Mouse (Mus musculus) midbrain, embryonic 14.5 days (tissue): ENCODE measurements around the gene Sema5a. TPM values are rescaled to one million over a fixed set of nuclear protein-coding genes. Genes with fewer than 3 reads are reported as not detected.

ENCODE experiments used
- ATAC-seq: fragments of 200-750 bp; cut with Nextera tagmentation; 2 replicates; pipeline ENCODE4 v1.8.0; 2017; ENCODE audit warnings: moderate number of reproducible peaks, moderate library complexity; ENCODE audit not compliant: low FRiP score, low TSS enrichment
- DNase-seq: peaks from one replicate; pipeline ENCODE4 v3.0.0-alpha.2; 2015
- H3K27ac ChIP-seq: fragments of 300-500 bp; sonication (generic); replicated peaks from 2 replicates; pipeline ENCODE4 v1.5.1; 2014; ENCODE audit warnings: mild to moderate bottlenecking, low read depth, low read length, moderate library complexity
- H3K27me3 ChIP-seq: fragments of 300-500 bp; sonication (generic); 2 replicates; pipeline ENCODE4 v1.6.1; 2014; ENCODE audit warnings: low read length, control low read depth, mixed read lengths; ENCODE audit not compliant: control insufficient read depth, insufficient read depth
- H3K36me3 ChIP-seq: fragments of 300-500 bp; sonication (generic); 2 replicates; pipeline ENCODE4 v1.6.1; 2014; ENCODE audit warnings: low read length, control low read depth; ENCODE audit not compliant: control insufficient read depth, insufficient read depth
- H3K4me1 ChIP-seq: fragments of 300-500 bp; sonication (generic); 2 replicates; pipeline ENCODE4 v1.6.1; 2014; ENCODE audit warnings: mild to moderate bottlenecking, antibody characterized with exemption, low read length, control low read depth; ENCODE audit not compliant: control insufficient read depth, insufficient read depth
- H3K4me2 ChIP-seq: fragments of 300-500 bp; sonication (generic); 2 replicates; pipeline ENCODE4 v1.6.1; 2014; ENCODE audit warnings: mild to moderate bottlenecking, low read length, moderate library complexity
- H3K4me3 ChIP-seq: fragments of 300-500 bp; sonication (generic); replicated peaks from 2 replicates; pipeline ENCODE4 v1.5.1; 2014; ENCODE audit warnings: low read depth, low read length
- H3K9ac ChIP-seq: fragments of 300-500 bp; sonication (generic); replicated peaks from 2 replicates; pipeline ENCODE4 v1.6.1; 2014; ENCODE audit warnings: mild to moderate bottlenecking, low read length, moderate library complexity
- H3K9me3 ChIP-seq: fragments of 300-500 bp; sonication (generic); 2 replicates; pipeline ENCODE4 v1.6.1; 2016; ENCODE audit warnings: low read length, control low read depth, mixed read lengths; ENCODE audit not compliant: control insufficient read depth
- WGBS: fragments of 180-500 bp; shearing (Covaris S2); extraction: QIAGEN DNeasy Blood & Tissue Kit; methylation state at CpG from one replicate; pipeline ENCODE4 v1.1.7; 2014; 5-methylcytosine and 5-hydroxymethylcytosine counted together
- polyA plus RNA-seq: library from polyadenylated mRNA; unstranded; fragments of >200 nt; fragmentation: Nextera tagmentation; extraction: Ambion mirVana; gene quantifications from 2 replicates; pipeline ENCODE4 v1.2.1, GENCODE M21; 2014

Gene Sema5a
- polyA plus RNA-seq, 1 experiment from 2014 or later: 6.1 TPM

DNA sequence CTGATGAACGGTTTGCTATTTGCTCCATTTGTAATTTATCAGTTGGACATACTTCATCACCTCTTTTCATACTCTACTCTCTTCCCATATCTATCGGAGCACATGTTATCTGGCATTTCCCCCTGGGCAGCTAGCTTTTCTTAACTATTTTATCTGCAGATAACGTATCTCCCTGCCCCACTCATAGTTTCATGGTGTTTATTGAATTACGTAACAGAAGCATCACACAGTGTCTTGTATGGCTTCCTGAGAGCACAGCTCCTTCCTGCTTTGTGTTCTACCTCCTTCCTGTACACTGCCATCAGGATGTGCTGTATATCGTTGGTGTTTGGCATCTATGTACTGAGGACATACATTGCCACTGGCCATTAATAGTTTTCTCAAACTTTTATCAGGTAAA lies 98.9 kb downstream of the Sema5a start:
- H3K9me3 ChIP-seq: no peaks in the 10 kb centered on the region
- H3K9ac ChIP-seq: no peak overlapping the region
- WGBS: 93% methylated on average over 5 of the region's 5 CpGs
- H3K4me3 ChIP-seq: no peak overlapping the region
- H3K27ac ChIP-seq: no peak overlapping the region
- no peaks in the 10 kb centered on the region for H3K27me3 ChIP-seq
- H3K4me1 ChIP-seq: no peaks in the 10 kb centered on the region
- no peak overlapping the region for H3K4me2 ChIP-seq
- DNase-seq (no peak), ATAC-seq (no peak)
- no peaks in the 10 kb centered on the region for H3K36me3 ChIP-seq

DNA sequence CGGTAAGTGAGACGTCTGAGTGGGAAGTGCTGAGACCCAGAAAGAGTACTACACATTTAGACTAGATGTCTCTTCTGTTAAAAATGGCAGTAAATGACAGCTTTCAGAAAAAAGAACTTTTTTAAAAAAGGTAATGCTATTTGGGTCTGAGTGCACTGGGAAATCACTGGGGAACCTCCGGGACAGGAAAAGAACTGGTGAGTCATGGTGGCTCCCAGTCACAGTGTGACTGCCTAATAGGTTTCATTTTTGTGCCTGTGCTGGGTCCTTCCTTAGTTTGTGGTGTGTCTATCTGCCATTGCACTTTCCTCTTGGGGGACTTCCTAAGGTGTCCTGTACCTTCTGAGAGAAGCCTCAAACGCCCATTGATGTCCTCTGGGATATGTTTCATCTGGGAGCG lies 102.7 kb downstream of the Sema5a start:
- H3K27ac ChIP-seq: no peak overlapping the region
- H3K4me1 ChIP-seq: no peaks in the 10 kb centered on the region
- no peak for ATAC-seq
- WGBS: 87% methylated on average over 5 of the region's 5 CpGs
- no peak overlapping the region for H3K4me2 ChIP-seq
- H3K9ac ChIP-seq: no peak overlapping the region
- no peak overlapping the region for H3K4me3 ChIP-seq
- no peaks in the 10 kb centered on the region for H3K36me3 ChIP-seq
- H3K9me3 ChIP-seq: no peaks in the 10 kb centered on the region
- no peaks in the 10 kb centered on the region for H3K27me3 ChIP-seq
- DNase-seq: no peak

DNA sequence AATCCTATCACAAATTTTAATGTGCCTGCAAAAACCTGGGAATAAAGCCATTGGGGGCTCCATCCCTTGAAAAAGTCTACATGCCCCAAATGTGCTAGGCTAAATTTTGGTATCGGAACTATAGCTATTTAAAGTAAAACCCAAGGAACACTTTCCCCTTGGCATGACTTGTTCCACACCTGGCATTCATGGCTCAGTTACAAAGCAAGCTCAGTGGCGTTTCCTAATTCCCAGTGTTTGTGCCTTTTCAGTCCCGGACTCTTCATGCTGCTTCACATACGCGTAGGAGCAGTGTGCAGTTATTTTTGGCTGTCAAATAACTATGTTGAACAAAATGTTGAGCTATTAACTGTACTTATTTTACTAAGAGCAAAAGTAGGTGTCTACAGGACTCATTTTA lies 104.7 kb downstream of the Sema5a start:
- Histone ChIP-seq H3K4me1 (peaks cover 5% of the 10 kb centered on the region; the same call in 1 of the 2 replicates), H3K4me2 (no peak overlapping the region), H3K27ac (no peak overlapping the region), H3K9me3 (no peaks in the 10 kb centered on the region), H3K27me3 (no peaks in the 10 kb centered on the region), H3K9ac (no peak overlapping the region), H3K4me3 (no peak overlapping the region), H3K36me3 (no peaks in the 10 kb centered on the region)
- WGBS: 94% methylated on average over 5 of the region's 5 CpGs
- DNase-seq: no peak
- no peak for ATAC-seq

DNA sequence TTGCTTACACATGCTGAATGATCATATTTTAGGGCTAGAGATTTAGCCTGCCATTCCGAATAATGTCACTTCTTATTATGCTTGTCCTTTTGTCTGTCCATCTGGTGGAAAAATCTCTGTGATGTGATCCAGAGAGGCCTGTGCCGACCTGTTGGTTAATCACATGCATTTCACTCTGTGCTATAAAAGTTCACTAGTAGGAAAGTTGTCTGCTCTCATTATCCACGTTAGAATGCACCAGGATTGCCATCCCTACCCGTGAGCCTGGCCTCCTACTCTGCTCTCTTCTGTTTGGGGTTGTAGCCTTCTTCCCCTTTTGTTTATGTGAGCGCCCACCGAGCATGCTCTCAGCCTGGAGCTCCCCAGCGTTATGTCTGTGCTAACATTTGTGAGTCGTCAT lies 108.4 kb downstream of the Sema5a start:
- H3K4me1 ChIP-seq: peaks cover 5% of the 10 kb centered on the region; the same call in 1 of the 2 replicates
- no peaks in the 10 kb centered on the region for H3K9me3 ChIP-seq
- H3K36me3 ChIP-seq: no peaks in the 10 kb centered on the region
- H3K4me2 ChIP-seq: no peak overlapping the region
- H3K9ac ChIP-seq: no peak overlapping the region
- H3K27ac ChIP-seq: no peak overlapping the region
- no peak overlapping the region for H3K4me3 ChIP-seq
- no peak for ATAC-seq
- DNase-seq: no peak
- no peaks in the 10 kb centered on the region for H3K27me3 ChIP-seq
- WGBS: 40% methylated on average over 8 of the region's 8 CpGs

DNA sequence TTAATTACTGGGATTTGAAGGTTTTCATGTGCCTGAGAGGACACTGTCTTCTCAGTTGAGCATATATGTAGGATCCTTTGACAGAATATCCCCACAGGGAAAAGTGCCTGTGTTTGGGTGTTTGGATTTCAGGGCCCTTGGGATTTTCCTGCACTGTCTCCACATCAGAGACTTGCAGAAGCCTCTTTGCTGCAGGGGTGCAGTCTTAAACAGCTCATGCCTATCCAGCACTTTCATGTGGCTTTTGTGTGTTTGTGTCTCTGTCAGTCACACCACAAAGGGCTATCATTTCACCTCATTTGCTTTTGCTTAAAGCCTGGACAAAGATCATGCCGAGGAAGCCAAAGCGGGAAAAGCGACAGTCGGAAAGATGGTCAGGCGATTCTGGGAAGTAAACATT lies 108.9 kb downstream of the Sema5a start:
- Histone ChIP-seq H3K9ac (no peak overlapping the region), H3K9me3 (no peaks in the 10 kb centered on the region), H3K27ac (no peak overlapping the region), H3K4me1 (peaks cover 5% of the 10 kb centered on the region; the same call in 1 of the 2 replicates), H3K36me3 (no peaks in the 10 kb centered on the region), H3K4me3 (no peak overlapping the region), H3K27me3 (no peaks in the 10 kb centered on the region), H3K4me2 (no peak overlapping the region)
- DNase-seq (peak; percentile 20), ATAC-seq (no peak)
- WGBS: 29% methylated on average over 5 of the region's 5 CpGs

GRCm38 (mm10) chr15:32356805-32357204 lies 112.2 kb downstream of the Sema5a start:
- no peaks in the 10 kb centered on the region for H3K9me3 ChIP-seq
- ATAC-seq: no peak
- no peak overlapping the region for H3K4me3 ChIP-seq
- no peaks in the 10 kb centered on the region for H3K36me3 ChIP-seq
- 98% methylated on average over 5 of the region's 5 CpGs for WGBS
- H3K27ac ChIP-seq: no peak overlapping the region
- H3K9ac ChIP-seq: no peak overlapping the region
- no peaks in the 10 kb centered on the region for H3K27me3 ChIP-seq
- peaks cover 5% of the 10 kb centered on the region; the same call in 1 of the 2 replicates for H3K4me1 ChIP-seq
- no peak for DNase-seq
- H3K4me2 ChIP-seq: no peak overlapping the region

DNA sequence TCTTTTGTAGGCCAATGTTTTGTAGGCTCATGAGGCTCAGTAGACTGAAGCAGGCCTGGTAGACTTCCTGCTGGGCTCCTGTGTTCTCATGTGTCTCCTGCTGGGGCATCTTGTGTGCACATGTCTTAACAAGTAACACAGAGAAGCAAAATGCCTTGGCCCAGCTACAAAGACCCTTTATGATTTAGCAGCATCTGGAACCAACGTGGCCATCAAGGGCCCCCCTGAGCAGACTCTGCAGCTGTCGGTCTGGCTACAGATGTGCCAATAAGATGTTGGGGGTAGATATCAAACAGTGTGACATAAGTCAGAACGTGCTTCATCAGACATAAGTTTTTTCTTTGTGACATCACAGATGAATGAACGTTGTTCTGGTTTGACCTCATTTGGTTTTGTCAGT lies 123.2 kb downstream of the Sema5a start:
- Histone ChIP-seq H3K4me1 (no peaks in the 10 kb centered on the region), H3K27me3 (no peaks in the 10 kb centered on the region), H3K36me3 (no peaks in the 10 kb centered on the region), H3K9ac (no peak overlapping the region), H3K27ac (no peak overlapping the region), H3K4me2 (no peak overlapping the region), H3K9me3 (no peaks in the 10 kb centered on the region), H3K4me3 (no peak overlapping the region)
- no peak for ATAC-seq
- 70% methylated on average over 4 of the region's 4 CpGs for WGBS
- DNase-seq: no peak

DNA sequence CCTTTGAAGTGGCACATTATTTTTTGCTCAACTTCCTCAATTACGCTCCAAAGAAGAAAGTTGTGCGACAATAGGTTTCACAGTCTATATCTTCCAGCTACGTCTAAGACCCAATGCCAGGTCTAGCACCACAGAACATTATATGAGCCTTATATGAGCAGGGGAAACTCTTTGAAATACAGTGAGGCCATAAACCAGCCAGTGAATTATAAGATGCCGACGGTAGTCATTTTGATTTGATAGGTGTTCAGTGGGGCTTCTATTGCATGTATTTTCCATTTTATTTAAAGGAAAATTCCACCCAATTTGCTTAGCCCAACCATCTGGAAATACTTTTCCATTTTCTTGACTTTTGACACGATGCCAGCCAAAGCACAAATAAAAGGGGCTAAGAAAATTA lies 126.3 kb downstream of the Sema5a start:
- Histone ChIP-seq H3K27me3 (no peaks in the 10 kb centered on the region), H3K9ac (no peak overlapping the region), H3K27ac (no peak overlapping the region), H3K9me3 (no peaks in the 10 kb centered on the region), H3K36me3 (no peaks in the 10 kb centered on the region), H3K4me2 (no peak overlapping the region), H3K4me1 (no peaks in the 10 kb centered on the region), H3K4me3 (no peak overlapping the region)
- DNase-seq: no peak
- ATAC-seq: no peak
- WGBS: 92% methylated on average over 6 of the region's 6 CpGs

GRCm38 (mm10) chr15:32371385-32371784 lies 126.8 kb downstream of the Sema5a start:
- no peaks in the 10 kb centered on the region for H3K36me3 ChIP-seq
- H3K27ac ChIP-seq: no peak overlapping the region
- DNase-seq (no peak), ATAC-seq (no peak)
- no peaks in the 10 kb centered on the region for H3K4me1 ChIP-seq
- WGBS: 82% methylated on average over 6 of the region's 6 CpGs
- no peak overlapping the region for H3K9ac ChIP-seq
- H3K9me3 ChIP-seq: no peaks in the 10 kb centered on the region
- H3K4me2 ChIP-seq: no peak overlapping the region
- no peaks in the 10 kb centered on the region for H3K27me3 ChIP-seq
- no peak overlapping the region for H3K4me3 ChIP-seq
